Mouse (Mus musculus) brain, embryonic 18.5 days (tissue): Measurements from ENCODE around the gene Ube2d1.
A peak's percentile ranks its signal among the peaks of the same experiment; 100 is the strongest.

Source experiments
- DNase-seq: peaks from one replicate; pipeline ENCODE4 v3.0.0-alpha.2; 2012; ENCODE audit warnings: low read depth, low spot score

The Ube2d1 gene

DNA sequence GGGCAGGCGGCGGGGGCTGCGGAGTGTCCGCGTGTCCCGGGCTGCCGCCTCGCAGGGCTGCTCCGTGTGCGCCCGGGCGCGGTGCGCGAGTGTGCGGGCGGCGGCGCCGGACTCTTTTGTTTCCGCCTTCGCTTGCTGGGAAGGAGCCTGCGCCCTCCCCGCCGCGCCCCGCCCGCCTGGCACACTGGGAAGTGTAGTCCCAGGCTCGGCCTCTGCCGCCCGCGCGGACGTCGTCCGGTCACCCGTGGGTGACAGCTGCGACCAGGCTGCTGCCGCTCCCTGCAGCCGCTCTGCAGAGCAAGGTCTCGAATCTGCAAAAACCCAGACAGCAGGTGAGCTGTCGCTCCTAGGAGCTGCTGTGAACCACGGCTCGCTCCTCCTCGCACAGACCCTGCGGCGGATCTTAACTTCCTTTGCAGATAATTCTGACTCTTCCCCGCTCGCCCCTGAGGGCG, at the start of gene Ube2d1:
Gene Ube2d1 (minus strand): TSS at position 137 of the 455 bp plus-strand sequence.
- peak; percentile 67 for DNase-seq

DNA sequence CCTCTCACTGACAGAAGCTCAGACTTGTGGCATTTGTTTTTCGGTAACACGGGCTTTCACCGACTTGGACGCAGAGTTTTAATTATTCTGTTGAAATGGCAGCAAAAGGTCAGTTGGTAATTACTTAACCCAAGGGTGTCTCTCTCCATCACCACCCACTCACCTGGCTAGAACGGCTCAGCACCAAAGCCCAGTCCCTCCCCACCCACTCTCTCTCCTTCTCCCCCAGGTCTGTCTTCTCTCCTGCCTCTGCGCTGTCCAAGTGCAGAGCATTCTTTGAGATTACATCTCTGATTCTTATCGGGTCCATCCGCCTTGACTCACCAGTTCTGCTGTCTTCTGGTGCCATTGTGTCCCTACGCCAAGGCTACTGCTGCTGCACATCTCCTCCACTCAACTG, 47.8 kb upstream of the Ube2d1 start:
- DNase-seq = no peak

- DNase-seq = no peak
These were observed 47.3 kb upstream of the Ube2d1 start for GRCm38 (mm10) chr10:71332376-71332775.

GRCm38 (mm10) chr10:71331908-71332307, 46.8 kb upstream of the Ube2d1 start:
- DNase-seq = no peak

GRCm38 (mm10) chr10:71330070-71330469, 45.0 kb upstream of the Ube2d1 start:
- no peak for DNase-seq

- DNase-seq = no peak
These were observed 44.2 kb upstream of the Ube2d1 start for GRCm38 (mm10) chr10:71329295-71329694.

- DNase-seq = no peak
These were observed 43.8 kb upstream of the Ube2d1 start for GRCm38 (mm10) chr10:71328870-71329269.

GRCm38 (mm10) chr10:71328382-71328781, 43.3 kb upstream of the Ube2d1 start:
- no peak for DNase-seq

DNA sequence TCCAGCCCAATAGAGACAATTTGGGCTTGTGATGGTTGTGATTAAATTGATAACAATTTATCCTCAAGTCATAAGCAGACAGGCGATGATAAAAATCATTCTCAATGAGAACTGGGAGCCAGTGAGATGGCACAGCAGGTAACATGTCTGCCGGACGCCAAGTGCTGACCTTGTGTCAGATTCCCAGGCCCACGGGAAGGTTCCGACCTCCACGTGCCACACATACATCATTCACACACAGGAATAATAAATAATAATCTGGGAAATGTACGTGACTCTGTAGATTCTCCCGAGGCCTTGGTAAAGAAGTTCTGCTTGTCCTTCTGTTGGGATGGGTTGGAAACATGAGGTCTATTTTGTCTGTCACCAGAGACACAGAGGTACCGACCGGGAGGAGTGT, 42.3 kb upstream of the Ube2d1 start:
- no peak for DNase-seq

DNA sequence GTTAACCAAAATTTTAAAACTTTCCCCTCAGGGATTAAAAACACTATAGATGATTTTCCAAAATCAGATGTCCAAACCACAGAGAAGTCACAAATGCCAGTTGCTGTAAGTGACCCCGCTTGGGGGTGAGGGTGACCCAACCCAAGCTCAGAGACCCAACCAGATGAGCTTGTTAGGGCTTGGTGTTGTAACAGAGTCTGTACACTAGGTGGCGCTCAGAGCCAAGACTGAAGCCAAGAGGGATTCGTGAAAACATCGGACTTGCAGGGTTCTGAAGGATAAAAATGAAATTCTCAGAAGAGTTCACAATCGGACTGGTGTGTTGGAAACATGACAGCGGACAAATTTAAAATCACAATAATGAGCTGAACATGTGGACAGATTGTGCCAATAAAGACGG, 41.7 kb upstream of the Ube2d1 start:
- DNase-seq = no peak

- DNase-seq = no peak
These were observed 41.1 kb upstream of the Ube2d1 start for GRCm38 (mm10) chr10:71326123-71326522.

- DNase-seq = no peak
These were observed 38.6 kb upstream of the Ube2d1 start for GRCm38 (mm10) chr10:71323669-71324068.

DNA sequence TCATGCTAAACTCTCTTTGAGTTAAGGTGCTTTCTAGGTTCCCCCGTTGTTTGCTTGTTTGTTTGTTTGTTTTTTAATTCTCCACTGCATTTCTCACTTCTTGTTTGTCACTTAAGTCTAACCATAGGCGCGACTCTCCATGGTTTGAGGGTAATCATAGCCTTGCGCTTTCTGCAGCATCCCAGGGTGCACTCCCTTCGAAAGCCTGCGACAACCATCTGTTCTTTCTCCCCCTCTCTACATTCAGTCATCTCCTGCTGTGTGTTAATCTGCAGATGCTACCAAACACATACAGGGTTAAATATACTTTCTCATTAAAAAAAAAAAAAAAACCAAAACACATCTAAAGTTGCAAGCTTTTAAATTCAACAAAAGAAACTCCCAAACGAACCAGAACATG, 31.4 kb upstream of the Ube2d1 start:
- DNase-seq = no peak

- DNase-seq = no peak
These were observed 31.0 kb upstream of the Ube2d1 start for GRCm38 (mm10) chr10:71316056-71316455.

DNA sequence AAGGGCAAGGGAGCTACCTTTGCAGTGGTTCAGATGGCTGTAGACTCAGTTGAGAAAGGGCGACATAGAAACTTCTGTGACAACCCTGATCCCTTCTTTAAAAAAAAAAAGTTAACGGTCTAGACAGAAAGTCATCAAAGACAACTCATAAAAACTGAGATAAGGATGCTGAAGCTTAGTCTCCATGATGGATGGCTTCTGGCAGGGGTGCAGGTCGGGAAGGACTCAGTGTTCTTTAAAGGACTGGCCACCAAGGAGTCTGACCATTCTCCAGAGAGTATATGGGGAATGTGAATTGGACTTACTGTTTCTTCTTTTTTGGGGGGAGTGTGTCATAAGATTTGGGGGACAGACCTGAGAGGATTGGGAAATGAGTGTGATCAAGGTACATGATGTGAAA, 29.5 kb upstream of the Ube2d1 start:
- DNase-seq = no peak

DNA sequence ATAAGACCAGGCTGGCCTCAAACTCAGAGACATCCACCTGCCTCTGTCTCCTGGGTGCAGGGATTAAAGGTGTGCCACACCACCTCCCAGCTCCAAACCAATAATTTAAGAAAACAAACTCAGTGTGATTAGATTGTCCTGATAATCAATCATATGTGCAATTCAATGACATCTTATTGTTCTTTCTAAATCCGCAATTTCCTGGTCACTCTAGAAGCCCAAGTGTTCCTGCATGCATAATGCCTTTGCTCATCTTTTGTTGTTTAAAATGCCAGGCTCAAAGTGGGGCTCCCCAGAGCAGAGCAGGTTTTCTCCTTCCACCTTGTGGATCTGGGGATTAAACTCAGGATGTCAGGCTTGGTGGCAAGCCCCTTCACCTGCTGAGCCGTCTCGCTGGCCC, 25.2 kb upstream of the Ube2d1 start:
- no peak for DNase-seq

DNA sequence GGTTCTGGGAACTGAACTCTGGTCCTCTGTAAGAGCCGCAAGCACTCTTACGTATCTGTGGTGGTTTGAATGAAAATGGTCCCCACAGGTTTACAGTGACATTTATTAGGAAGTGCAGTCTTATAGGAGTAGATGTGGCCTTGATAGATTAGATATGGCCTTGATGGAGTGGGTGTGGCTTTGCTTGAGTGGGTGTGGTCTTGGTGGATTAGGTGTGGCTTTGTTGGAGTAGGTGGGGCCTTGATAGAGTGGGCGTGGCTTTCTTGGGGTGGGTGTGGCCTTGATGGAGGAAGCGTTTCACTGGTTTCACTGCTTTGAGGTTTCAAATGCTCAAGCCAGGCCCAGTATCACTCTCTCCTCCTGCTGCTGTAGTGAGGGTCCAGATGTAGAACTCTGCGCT, 23.1 kb upstream of the Ube2d1 start:
- DNase-seq = no peak

- no peak for DNase-seq
These were observed 21.7 kb upstream of the Ube2d1 start for GRCm38 (mm10) chr10:71306759-71307158.

DNA sequence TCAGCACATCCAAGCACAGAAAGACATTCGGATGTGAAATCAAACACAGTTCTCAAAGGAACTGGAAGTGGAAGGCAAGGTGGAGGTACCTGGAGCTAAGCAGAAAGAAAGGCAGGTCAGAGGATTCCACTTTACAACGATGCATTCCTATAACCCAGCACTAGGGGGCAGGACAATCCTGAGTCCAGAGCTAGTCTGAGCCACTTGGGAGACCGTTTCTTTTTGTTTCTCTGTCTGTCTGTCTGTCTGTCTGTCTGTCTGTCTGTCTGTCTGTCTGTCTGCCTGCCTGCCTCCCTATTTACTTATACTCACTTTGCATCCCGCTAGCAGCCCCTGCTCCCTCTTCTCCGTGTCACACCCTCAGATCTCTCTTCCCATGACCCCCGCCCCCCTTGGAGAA, 21.1 kb upstream of the Ube2d1 start:
- DNase-seq = no peak

GRCm38 (mm10) chr10:71302490-71302889, 17.4 kb upstream of the Ube2d1 start:
- DNase-seq = no peak

DNA sequence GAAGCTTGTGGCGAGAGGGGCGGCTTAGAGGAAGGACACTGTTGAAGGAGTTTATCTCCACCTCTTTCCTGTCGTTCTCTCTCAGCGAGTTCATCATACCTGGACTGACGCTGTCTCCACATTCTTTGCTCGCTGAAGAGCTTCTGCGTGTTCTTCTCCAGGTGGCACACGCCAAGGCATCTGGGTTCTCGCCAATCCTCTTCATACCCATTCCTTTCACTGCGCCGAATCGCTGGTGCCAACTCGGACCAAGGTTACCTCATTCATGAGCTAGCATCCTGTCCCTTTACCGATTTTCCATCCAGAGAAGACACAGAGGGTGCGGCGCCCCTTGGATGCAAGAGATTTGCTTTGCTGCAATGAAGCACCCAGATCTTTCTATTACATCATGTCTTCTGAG, 15.1 kb upstream of the Ube2d1 start:
- DNase-seq = no peak

DNA sequence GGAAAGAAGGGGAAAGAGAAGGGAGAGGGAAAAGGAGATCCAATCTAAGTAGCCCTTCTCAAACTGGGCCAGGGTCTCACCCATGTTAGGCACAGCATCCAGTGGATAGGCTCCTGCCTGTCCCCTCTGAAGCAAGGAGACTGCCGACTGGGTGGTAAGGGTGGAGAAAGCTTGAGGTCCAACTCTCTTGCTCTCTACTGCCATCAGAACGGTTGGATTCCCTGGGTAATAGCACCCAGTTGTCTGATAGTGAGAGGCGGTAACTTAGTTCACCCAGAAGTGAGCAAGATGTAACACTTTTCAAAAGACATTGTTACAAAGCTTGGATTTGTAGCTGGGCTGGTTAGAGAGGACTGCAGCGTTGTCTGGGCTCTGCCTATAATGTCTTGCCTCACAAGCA, 8.2 kb upstream of the Ube2d1 start:
- no peak for DNase-seq

DNA sequence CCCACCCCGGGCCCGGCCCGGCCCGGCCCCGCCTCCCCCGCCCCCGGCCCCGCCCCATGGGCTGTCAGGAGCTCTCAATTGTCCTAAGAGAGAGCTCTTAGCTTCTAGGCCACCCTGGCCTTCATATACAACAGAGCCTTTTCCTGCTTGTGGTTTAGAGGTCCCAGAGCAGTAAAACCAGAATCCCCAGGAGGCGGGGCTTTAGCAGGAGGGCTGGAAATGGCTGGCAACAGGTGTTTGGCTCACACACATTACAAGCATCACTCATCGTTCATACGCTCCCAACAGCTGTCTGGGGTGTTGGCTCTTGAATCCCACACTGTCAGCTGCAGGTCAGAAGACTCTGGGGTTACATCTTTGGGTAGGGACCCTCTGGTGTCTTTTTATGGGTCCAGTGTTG, 7.2 kb upstream of the Ube2d1 start:
- DNase-seq = no peak

GRCm38 (mm10) chr10:71291801-71292200, 6.7 kb upstream of the Ube2d1 start:
- no peak for DNase-seq
